Mouse (Mus musculus) thymus, adult 2 months (tissue): ENCODE measurements around the gene Crkl. TPM values are rescaled to one million over a fixed set of nuclear protein-coding genes. Genes with fewer than 3 reads are reported as not detected.

ENCODE experiments used
- DNase-seq: peaks from one replicate; pipeline ENCODE4 v3.0.0; 2021
- H3K27ac ChIP-seq: fragments of 200-500 bp; 2 replicates; pipeline ENCODE4 v1.5.1; 2012; ENCODE audit warnings: low read length, control low read depth; ENCODE audit not compliant: control insufficient read depth, insufficient read depth
- H3K27me3 ChIP-seq: fragments of 200-500 bp; 2 replicates; pipeline ENCODE4 v1.6.1; 2012; ENCODE audit warnings: mild to moderate bottlenecking, low read length, moderate library complexity, mixed read lengths; ENCODE audit not compliant: control insufficient read depth, insufficient read depth
- H3K36me3 ChIP-seq: fragments of 200-500 bp; 2 replicates; pipeline ENCODE4 v1.6.1; 2012; ENCODE audit warnings: mild to moderate bottlenecking, low read length, moderate library complexity; ENCODE audit not compliant: control insufficient read depth, insufficient read depth
- H3K4me1 ChIP-seq: fragments of 200-500 bp; replicated peaks from 2 replicates; pipeline ENCODE4 v1.6.1; 2012; ENCODE audit warnings: low read length; ENCODE audit not compliant: control insufficient read depth, insufficient read depth
- H3K4me3 ChIP-seq: fragments of 200-500 bp; 2 replicates; pipeline ENCODE4 v1.5.1; 2012; ENCODE audit warnings: mild to moderate bottlenecking, low read length, control low read depth, moderate library complexity; ENCODE audit not compliant: control insufficient read depth, insufficient read depth
- CTCF ChIP-seq: fragments of 200-500 bp; IDR thresholded peaks from 2 replicates; pipeline ENCODE4 v1.5.1; 2012; ENCODE audit warnings: mild to moderate bottlenecking, control low read depth, low read length, moderate library complexity, borderline replicate concordance; ENCODE audit not compliant: control insufficient read depth, poor library complexity, insufficient read depth; ENCODE audit errors: extremely low read depth
- POLR2A ChIP-seq: fragments of 200-500 bp; IDR thresholded peaks from 2 replicates; pipeline ENCODE4 v1.6.1; 2012; ENCODE audit warnings: mild to moderate bottlenecking, low read length, control low read depth, moderate library complexity; ENCODE audit not compliant: control insufficient read depth, poor library complexity, insufficient read depth; ENCODE audit errors: extremely low read depth
- WGBS: fragments of 180-500 bp; shearing (Covaris S2); methylation state at CpG from one replicate; pipeline ENCODE4 v1.1.7; 2018; 5-methylcytosine and 5-hydroxymethylcytosine counted together
- polyA plus RNA-seq: library from polyadenylated mRNA; depleted of rRNA; stranded (reverse); fragments of >200 nt; gene quantifications from 2 replicates; pipeline ENCODE4 v1.2.3, GENCODE M21; 2012

The Crkl gene
- polyA plus RNA-seq, 1 experiment, result 147 TPM

DNA sequence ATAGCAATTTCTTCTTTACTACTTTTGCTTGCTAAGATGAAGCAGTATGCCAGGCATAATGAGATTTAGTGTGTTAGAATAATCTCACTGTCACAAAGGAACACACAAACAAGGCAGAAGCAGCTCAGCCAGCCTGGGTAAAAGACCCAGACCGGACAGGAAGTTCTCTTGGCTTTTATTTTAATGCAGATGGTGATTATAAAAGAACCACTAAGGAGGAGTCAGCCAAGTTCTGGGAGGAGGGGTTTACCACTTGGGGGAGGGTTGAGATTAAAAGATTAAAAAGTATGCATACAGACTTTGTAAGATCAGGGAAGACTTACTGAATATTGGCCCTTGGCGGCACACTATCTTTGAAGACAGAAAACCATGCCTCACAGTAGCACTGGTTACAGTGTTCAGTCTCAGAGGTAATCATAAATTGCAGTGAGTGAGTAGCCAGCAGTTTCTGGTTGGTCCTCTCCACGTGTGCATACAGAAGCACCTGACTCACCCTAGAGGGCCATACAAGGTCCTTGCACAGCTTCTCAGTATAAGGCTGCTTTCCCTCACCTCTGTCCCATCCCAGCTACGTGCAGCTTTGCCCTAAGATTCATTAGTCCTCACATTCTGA, 26.6 kb downstream of the Crkl start:
- 50% methylated on average over 4 of the region's 4 CpGs for WGBS
- Histone ChIP-seq H3K27me3 (no peaks in the 10 kb centered on the region), H3K36me3 (peaks cover 3% of the 10 kb centered on the region), H3K4me3 (no peak overlapping the region), H3K4me1 (peaks cover 3% of the 10 kb centered on the region), H3K27ac (no peak overlapping the region)
- no peak for DNase-seq
- no peak for TF ChIP-seq POLR2A
- TF ChIP-seq CTCF, result no peak

DNA sequence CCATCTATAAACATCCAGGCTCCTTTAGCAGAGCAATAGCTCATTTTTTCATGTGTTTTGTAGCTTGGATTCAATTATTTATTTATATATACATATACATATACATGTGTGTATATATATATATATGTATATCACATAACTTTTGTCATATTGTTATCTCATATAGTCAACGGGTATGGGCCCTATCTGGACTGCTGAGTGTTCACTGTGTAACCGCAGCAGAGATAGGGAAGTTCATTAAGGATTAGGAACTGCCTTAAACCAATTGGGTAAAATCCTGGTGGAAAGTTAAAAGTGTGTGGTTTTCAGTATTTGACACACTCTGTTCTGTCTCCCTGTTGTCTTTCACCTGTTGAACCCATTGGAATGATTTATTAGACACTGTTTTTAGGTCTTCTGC, 29.7 kb downstream of the Crkl start:
- Histone ChIP-seq H3K4me1 (peaks cover 2% of the 10 kb centered on the region), H3K27me3 (no peaks in the 10 kb centered on the region), H3K4me3 (no peak overlapping the region), H3K36me3 (peaks cover 29% of the 10 kb centered on the region), H3K27ac (no peak overlapping the region)
- TF ChIP-seq CTCF (no peak), POLR2A (no peak)
- no peak for DNase-seq
- 97% methylated on average over 2 of the region's 2 CpGs for WGBS

DNA sequence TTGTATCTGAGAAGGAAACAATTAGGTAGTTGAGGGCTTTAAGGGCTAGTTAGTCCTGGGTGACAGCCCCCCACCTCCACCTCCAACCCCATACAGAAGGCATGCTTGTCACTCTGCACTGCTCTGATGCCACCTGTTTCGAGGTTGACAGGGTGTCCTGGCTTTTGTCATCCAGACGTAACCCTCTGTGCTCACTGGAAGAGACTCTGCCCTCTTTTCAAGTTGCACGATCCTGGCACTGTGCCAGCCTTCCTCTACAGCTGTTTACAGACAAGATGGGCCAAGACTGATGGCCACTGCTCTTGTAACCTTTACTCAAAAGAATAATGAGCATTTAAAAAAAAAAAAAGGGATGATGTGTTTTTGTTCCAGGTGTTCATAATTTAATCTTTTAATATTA, 34.7 kb downstream of the Crkl start:
- peaks cover 34% of the 10 kb centered on the region for H3K36me3 ChIP-seq
- DNase-seq, result peak; percentile 48
- no peaks in the 10 kb centered on the region for H3K27me3 ChIP-seq

DNA sequence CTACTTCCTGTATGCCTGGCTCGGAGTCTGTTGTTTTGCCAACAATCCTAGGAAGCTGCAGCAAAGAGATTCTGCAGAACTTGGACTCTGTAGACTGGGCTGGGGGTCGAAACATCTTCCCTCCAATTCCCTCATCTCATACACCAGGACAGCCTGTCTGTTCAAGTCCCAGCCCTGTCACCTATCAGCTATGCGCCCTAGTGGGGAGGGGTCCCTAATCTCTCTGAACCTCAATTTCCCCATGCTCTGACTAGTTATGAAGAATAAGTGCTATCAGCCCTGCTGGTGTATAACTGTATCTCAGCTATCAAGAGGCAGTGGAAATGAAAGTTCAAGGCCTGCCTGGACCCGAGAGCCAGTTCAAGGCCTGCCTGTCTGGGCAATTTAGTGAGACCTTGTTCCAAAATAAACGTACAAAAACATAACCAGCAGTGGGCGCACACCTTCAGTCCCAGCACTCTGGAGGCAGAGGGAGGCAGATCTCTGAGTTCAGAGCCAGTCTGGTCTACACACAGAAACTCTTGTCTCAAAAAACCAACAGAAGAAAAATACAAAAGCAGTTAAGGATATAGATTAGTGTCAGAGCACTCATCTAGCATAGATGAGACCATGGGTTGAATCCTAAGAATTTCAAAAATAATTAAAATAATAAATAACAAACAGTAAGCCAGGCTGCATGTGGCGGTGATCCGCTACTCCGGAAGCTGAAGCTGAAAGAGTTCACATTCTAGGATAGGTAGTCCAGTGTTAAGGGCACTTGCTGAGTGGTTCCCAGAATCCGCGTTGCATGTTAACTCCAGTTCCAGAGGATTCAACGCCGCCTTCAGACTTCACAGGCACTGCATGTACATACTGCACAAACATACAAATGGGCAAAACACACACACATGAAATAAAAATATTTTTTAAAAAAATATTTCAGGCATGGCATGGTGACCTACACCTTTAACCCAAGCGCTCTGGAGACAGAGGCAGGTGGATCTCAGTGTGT, 37.0 kb downstream of the Crkl start:
- peak; percentile 64 for DNase-seq
- H3K4me3 ChIP-seq, result no peak overlapping the region
- TF ChIP-seq CTCF (no peak), POLR2A (no peak)
- H3K27ac ChIP-seq, result no peak overlapping the region
- peaks cover 28% of the 10 kb centered on the region for H3K36me3 ChIP-seq
- H3K4me1 ChIP-seq, result peaks cover 12% of the 10 kb centered on the region
- H3K27me3 ChIP-seq, result no peaks in the 10 kb centered on the region
- 71% methylated on average over 14 of the region's 14 CpGs for WGBS

More for the DNA sequence above, 34.7 kb downstream of the Crkl start:
- TF ChIP-seq CTCF (no peak), POLR2A (no peak)
- Histone ChIP-seq H3K4me1 (peaks cover 12% of the 10 kb centered on the region), H3K27ac (no peak overlapping the region), H3K4me3 (no peak overlapping the region)
- WGBS, result 15% methylated on average over 3 of the region's 3 CpGs

DNA sequence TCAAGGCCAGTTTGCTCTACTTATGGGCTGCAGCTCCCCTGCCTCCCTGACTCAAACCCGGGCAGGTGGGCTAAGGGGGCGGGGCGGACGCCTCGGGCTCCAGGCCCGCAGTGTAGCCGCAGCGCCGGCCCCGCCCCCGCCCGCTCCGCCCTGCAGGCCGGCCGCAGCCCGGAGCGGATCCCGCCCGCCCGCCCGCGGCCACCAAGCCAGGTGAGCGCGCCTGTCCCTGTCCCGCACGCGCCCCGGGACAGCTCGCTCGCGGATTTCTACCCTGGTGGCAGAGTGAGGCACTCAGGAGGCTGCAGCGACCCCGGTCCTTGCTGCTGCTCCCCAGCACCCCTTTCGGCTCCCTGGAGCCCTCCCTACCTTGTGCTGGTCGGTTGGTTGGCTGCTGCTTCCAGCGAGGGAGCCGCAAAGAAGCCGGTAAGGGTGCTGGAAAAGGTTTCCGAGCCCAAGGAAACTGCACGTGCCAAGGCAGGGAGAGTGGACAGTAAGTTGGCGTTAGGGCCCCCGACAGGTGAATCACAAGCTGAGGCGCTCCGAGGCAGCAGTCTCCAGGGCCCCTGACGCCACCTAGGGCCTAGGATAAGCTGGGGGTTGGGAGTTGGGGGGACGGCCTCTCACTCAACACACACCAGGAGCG, 37.8 kb downstream of the Crkl start, which contains the start of gene Aifm3:
Aifm3 (plus strand) TSS at position 143 of the 643 bp plus-strand sequence.
- Histone ChIP-seq H3K4me3 (peak within 1 kb of the TSS; percentile 25; the same call in 1 of the 2 replicates), H3K4me1 (peaks cover 12% of the 10 kb centered on the region), H3K27ac (no peak within 1 kb of the TSS), H3K36me3 (peaks cover 20% of the 10 kb centered on the region), H3K27me3 (no peaks in the 10 kb centered on the region)
- DNase-seq, result peak; percentile 29
- WGBS, result 11% methylated on average over 47 of the region's 47 CpGs
- TF ChIP-seq CTCF (no peak), POLR2A (no peak)

DNA sequence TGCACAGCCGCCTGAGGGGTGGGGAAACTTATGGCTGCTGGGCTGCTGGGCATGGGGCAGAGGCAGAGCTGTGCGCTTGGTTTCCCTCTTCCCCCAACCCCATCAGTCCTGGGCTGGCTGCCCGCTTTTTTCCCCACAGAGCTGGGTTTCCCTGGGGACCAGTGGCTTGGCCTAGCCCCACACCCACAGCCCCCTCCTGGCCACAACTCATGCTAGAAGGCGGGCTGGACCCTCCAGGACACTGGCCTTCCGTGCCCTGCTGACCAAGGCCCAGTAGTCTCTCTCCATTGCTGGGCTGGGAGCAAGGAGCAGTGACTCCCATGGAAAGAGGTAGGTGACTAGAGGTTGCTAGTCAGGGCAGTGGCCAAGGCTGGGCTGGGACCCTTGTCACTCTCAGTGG, 39.4 kb downstream of the Crkl start:
- Histone ChIP-seq H3K4me1 (peaks cover 12% of the 10 kb centered on the region), H3K4me3 (no peak overlapping the region), H3K27ac (no peak overlapping the region), H3K27me3 (no peaks in the 10 kb centered on the region), H3K36me3 (peaks cover 8% of the 10 kb centered on the region)
- 94% methylated on average over 5 of the region's 5 CpGs for WGBS
- no peak for DNase-seq
- TF ChIP-seq CTCF (no peak), POLR2A (no peak)
